Mouse (Mus musculus): ENCODE results near the gene Rnf145.

DNA sequence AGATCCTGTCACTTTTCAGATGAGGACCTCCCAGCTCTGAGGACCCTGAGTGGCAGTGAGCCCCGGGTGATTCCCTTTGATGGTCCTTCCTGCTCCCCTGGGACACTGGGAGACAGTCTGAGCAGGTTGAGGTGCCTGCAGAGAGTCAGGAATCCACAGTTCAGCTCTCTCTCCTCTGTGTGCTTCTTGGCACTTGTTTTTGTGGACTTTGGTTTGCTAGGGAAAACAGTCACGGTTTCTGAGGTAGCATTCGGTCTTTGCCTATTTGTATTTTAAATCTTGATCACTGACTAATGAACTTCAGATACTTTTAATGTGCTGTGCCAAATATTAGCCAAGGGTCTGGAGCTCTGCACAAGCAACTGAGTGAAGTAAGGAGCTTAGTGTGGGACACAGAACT is 54.6 kb downstream of the Rnf145 start:
- TF ChIP-seq CTCF (IDR thresholded peaks at IDR 0.05) (no peak), EP300 (IDR thresholded peaks at IDR 0.05) (no peak)
